Mouse (Mus musculus) thymus, postnatal 36 days (tissue): ENCODE data around the gene Hoxb9.

ENCODE experiments used
- DNase-seq, 2 experiments: peaks; one replicate each; pipeline ENCODE4 v3.0.0; 2022; ENCODE audit warnings: mixed read lengths in 2 of 2

Hoxb9 gene

GRCm38 (mm10) chr11:96314671-96315343 is 43.5 kb downstream of the Hoxb9 start:
- DNase-seq, result no peak

GRCm38 (mm10) chr11:96315344-96315681 is 44.1 kb downstream of the Hoxb9 start:
- no peak for DNase-seq

GRCm38 (mm10) chr11:96316696-96317607 is 45.7 kb downstream of the Hoxb9 start:
- no peak for DNase-seq

GRCm38 (mm10) chr11:96317608-96318367 is 46.5 kb downstream of the Hoxb9 start, which contains the start of gene Hoxb4:
Hoxb4 (plus strand) TSS chr11:96318267.
- DNase-seq, result no peak

- peak; percentile 48 to 58 for DNase-seq
Measured at GRCm38 (mm10) chr11:96318368-96319070, 47.3 kb downstream of the Hoxb9 start.

- DNase-seq, result no peak
Measured at GRCm38 (mm10) chr11:96319071-96319902, 48.0 kb downstream of the Hoxb9 start.

- DNase-seq, result no peak
Measured at GRCm38 (mm10) chr11:96319910-96320309, 48.7 kb downstream of the Hoxb9 start.

GRCm38 (mm10) chr11:96320688-96321087 is 49.4 kb downstream of the Hoxb9 start:
- DNase-seq, result no peak

- DNase-seq, result no peak
Measured at GRCm38 (mm10) chr11:96321846-96322245, 50.6 kb downstream of the Hoxb9 start.

GRCm38 (mm10) chr11:96322738-96323137 is 51.5 kb downstream of the Hoxb9 start:
- DNase-seq, result no peak

GRCm38 (mm10) chr11:96323154-96323553 is 51.9 kb downstream of the Hoxb9 start, which contains the start of gene Hoxb3:
Hoxb3 (plus strand) TSS chr11:96323326.
- no peak for DNase-seq

- DNase-seq, result no peak
Measured at GRCm38 (mm10) chr11:96324125-96324524, 52.9 kb downstream of the Hoxb9 start.

- no peak for DNase-seq
Measured at GRCm38 (mm10) chr11:96324965-96325364, 53.7 kb downstream of the Hoxb9 start.

- no peak for DNase-seq
Measured at GRCm38 (mm10) chr11:96325747-96326212, 54.5 kb downstream of the Hoxb9 start.
